Mouse (Mus musculus) hindbrain, postnatal 0 days (tissue): ENCODE data around the gene Nfic. TPM values are rescaled to one million over a fixed set of nuclear protein-coding genes. Genes with fewer than 3 reads are reported as not detected.
A peak's percentile ranks its signal among the peaks of the same experiment; 100 is the strongest.

Experiments used
- ATAC-seq: fragments of 200-750 bp; cut with Nextera tagmentation; 2 replicates; pipeline ENCODE4 v1.8.0; 2017; ENCODE audit warnings: mild to moderate bottlenecking, moderate TSS enrichment, moderate library complexity
- DNase-seq: peaks from one replicate; pipeline ENCODE4 v3.0.0-alpha.2; 2015; ENCODE audit warnings: low spot score
- H3K27ac ChIP-seq: fragments of 300-500 bp; sonication (generic); 2 replicates; pipeline ENCODE4 v1.5.1; 2014; ENCODE audit warnings: mild to moderate bottlenecking
- H3K27me3 ChIP-seq: fragments of 300-500 bp; sonication (generic); 2 replicates; pipeline ENCODE4 v1.6.1; 2014; ENCODE audit warnings: low read length, mixed read lengths; ENCODE audit not compliant: insufficient read depth
- H3K36me3 ChIP-seq: fragments of 300-500 bp; sonication (generic); 2 replicates; pipeline ENCODE4 v1.6.1; 2014; ENCODE audit warnings: low read length, mixed read lengths; ENCODE audit not compliant: insufficient read depth
- H3K4me1 ChIP-seq: fragments of 300-500 bp; sonication (generic); 2 replicates; pipeline ENCODE4 v1.6.1; 2014; ENCODE audit warnings: antibody characterized with exemption, low read length, mixed read lengths; ENCODE audit not compliant: insufficient read depth
- H3K4me2 ChIP-seq: fragments of 300-500 bp; sonication (generic); 2 replicates; pipeline ENCODE4 v1.6.1; 2014; ENCODE audit warnings: low read depth, mild to moderate bottlenecking, low read length, moderate library complexity, mixed read lengths
- H3K4me3 ChIP-seq: fragments of 300-500 bp; sonication (generic); 2 replicates; pipeline ENCODE4 v1.5.1; 2014; ENCODE audit warnings: low read length
- H3K9ac ChIP-seq: fragments of 300-500 bp; sonication (generic); replicated peaks from 2 replicates; pipeline ENCODE4 v1.6.1; 2014; ENCODE audit warnings: mild to moderate bottlenecking, low read length, moderate library complexity, mixed read lengths
- H3K9me3 ChIP-seq: fragments of 300-500 bp; sonication (generic); 2 replicates; pipeline ENCODE4 v1.6.1; 2016; ENCODE audit warnings: low read length, mixed read lengths
- CTCF ChIP-seq: IDR thresholded peaks from 2 replicates; pipeline ENCODE4 v1.5.1; 2016; ENCODE audit warnings: antibody characterized with exemption, control low read depth, low read depth
- WGBS: fragments of 180-500 bp; shearing (Covaris S2); extraction: QIAGEN DNeasy Blood & Tissue Kit; methylation state at CpG from one replicate; pipeline ENCODE4 v1.1.7; 2014; 5-methylcytosine and 5-hydroxymethylcytosine counted together
- polyA plus RNA-seq: library from polyadenylated mRNA; unstranded; fragments of >200 nt; fragmentation: Nextera tagmentation; extraction: Ambion mirVana; gene quantifications from 2 replicates; pipeline ENCODE4 v1.2.1, GENCODE M21; 2015
- total RNA-seq: library from RNA; depleted of rRNA; stranded (reverse); fragments of >200 nt; gene quantifications from 2 replicates; pipeline ENCODE4 v1.2.3, GENCODE M21; 2014

The Nfic gene
- total and polyA plus RNA-seq, 2 experiments from 2014 or later = 26.5 to 33.8 TPM

DNA sequence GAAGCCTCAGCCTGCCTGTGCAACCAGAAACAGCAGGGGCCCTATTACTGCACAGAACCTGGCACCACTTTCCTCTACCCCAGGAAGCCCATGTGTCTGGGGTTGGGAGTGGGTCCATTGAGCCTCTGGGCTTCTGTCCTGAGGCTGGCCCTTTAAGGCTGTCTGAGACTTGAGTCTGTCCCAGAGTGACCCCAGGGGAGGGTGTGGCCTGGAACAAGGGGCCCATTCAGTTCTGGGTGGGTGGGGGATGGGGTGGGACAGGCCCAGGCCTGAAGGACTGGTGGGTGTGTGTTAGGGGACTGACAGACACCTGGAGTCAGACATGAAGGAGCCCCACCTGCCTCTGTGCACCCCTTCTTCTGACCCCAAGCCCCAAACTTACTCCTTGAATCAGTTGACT is 40.8 kb downstream of the Nfic start:
- Histone ChIP-seq H3K9ac (no peak overlapping the region), H3K27ac (peak overlapping the region; percentile 71; the same call in 1 of the 2 replicates), H3K4me2 (no peak overlapping the region), H3K9me3 (no peaks in the 10 kb centered on the region), H3K27me3 (no peaks in the 10 kb centered on the region), H3K4me1 (peaks cover 36% of the 10 kb centered on the region), H3K36me3 (no peaks in the 10 kb centered on the region), H3K4me3 (no peak overlapping the region)
- TF ChIP-seq CTCF = no peak
- DNase-seq (peak; percentile 54), ATAC-seq (no peak)

DNA sequence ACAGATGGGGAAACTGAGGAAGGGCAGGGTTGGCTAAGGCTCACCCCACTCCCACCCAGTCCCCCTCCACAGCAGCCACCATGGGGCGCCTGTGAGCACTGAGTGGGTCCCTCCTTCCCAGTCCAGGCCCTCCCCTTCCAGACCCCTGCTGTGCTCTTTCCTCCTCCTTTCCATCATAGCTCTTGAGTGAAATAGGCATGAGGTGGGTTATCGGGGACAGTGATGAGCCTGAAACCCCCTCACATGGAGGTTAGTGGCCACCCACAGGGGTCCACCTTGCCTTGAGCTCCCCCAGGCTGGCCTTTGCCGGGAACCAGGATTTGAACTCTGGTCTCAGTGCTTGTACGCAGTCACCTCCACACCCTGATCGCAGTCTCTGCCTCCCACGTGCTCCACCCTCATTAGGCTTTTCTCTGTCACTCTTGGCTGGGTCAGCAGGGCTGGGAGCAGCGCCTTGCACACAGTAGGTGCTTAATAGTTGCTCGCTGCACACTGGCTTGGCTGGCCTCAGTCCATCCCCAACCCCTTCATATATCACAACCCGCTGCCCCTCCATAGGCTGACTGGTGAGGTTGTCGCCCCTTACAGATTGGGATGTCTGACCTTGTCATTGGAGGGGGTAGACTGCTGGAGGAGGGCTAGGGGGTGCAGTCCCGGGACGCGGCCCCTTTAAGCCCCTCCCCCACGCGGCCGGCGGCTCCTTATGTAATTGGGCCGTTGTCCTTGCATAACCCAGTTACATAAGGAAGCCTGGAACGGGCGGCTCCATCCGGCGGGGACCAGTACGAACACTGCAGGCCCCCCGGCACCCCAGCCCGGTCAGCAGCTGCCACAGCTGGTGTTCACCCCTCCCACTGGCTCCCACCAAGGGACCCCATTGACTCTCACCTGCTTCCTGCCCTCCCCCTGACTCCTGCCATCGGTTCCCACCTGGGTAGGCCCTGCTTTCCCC is 41.8 kb downstream of the Nfic start:
- Histone ChIP-seq H3K4me2 (no peak overlapping the region), H3K4me1 (peaks cover 31% of the 10 kb centered on the region), H3K9ac (no peak overlapping the region), H3K4me3 (no peak overlapping the region), H3K27me3 (no peaks in the 10 kb centered on the region), H3K36me3 (no peaks in the 10 kb centered on the region), H3K27ac (peak overlapping the region; percentile 71; the same call in 1 of the 2 replicates), H3K9me3 (no peaks in the 10 kb centered on the region)
- WGBS = 29% methylated on average over 26 of the region's 26 CpGs
- no peak for ATAC-seq
- DNase-seq = peak; percentile 58
- no peak for TF ChIP-seq CTCF

- Histone ChIP-seq H3K4me2 (no peak overlapping the region), H3K27ac (peak overlapping the region; percentile 71), H3K4me1 (peaks cover 27% of the 10 kb centered on the region; the same call in 1 of the 2 replicates), H3K4me3 (no peak overlapping the region), H3K9me3 (no peaks in the 10 kb centered on the region), H3K36me3 (peaks cover 4% of the 10 kb centered on the region; the same call in 1 of the 2 replicates), H3K9ac (no peak overlapping the region), H3K27me3 (no peaks in the 10 kb centered on the region)
- whole genome bisulfite sequencing = 75% methylated on average over 16 of the region's 16 CpGs
- no peak for DNase-seq
- no peak for ATAC-seq
- TF ChIP-seq CTCF = no peak
Measured at GRCm38 (mm10) chr10:81412586-81413309, 42.7 kb downstream of the Nfic start.

DNA sequence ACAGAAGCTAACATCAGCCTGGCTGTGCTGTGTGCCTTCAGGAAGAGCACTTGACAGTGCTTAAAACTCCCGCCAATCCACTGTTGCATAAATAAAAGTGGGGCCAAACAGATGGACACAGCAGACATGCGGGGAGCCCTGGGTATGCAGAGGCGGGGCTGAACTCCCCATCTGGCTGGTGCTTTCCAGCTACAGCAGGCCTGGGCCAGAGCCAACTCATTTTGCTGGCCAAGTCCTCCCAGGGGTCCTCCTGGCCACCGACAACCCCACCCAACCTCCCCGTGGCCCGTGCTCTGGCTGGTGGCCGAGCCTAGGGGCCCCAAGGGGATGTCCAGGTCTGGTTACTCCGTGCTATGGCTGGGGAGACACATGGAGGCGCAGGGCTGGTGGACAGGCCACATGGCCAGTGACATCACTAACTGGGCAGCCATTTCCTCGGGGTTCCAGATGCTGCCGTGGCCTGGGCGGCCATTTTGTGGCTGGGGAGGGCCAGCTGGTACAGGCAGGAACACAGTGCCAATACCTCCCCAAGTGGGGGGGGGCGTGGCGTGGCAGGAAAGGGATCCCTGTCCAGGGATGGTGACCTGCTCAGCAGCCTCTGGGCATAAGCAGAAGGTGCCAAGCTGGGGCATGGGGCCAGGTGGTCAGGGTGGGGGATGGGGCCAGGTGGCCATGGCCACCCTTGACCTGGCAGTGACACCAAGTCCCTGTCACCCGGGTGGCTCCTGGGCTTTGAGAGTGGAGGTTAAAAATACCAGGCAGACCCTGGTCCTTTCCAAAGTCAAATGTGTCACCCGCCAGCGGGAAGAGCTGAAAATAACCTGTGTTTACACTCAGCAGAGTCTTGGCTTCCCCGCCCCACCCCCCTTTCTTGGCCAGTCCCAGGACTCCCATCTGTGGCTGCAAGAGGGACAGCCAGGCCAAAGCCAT is 43.7 kb downstream of the Nfic start:
- H3K27me3 ChIP-seq = no peaks in the 10 kb centered on the region
- peak; percentile 83 for DNase-seq
- H3K4me1 ChIP-seq = peaks cover 26% of the 10 kb centered on the region
- ATAC-seq = peak; percentile 60
- peaks cover 6% of the 10 kb centered on the region; the same call in 1 of the 2 replicates for H3K36me3 ChIP-seq
- no peak overlapping the region for H3K9ac ChIP-seq
- no peak for TF ChIP-seq CTCF
- H3K4me2 ChIP-seq = no peak overlapping the region
- 39% methylated on average over 18 of the region's 18 CpGs for WGBS
- H3K9me3 ChIP-seq = no peaks in the 10 kb centered on the region
- no peak overlapping the region for H3K4me3 ChIP-seq
- peak overlapping the region; percentile 71 for H3K27ac ChIP-seq

DNA sequence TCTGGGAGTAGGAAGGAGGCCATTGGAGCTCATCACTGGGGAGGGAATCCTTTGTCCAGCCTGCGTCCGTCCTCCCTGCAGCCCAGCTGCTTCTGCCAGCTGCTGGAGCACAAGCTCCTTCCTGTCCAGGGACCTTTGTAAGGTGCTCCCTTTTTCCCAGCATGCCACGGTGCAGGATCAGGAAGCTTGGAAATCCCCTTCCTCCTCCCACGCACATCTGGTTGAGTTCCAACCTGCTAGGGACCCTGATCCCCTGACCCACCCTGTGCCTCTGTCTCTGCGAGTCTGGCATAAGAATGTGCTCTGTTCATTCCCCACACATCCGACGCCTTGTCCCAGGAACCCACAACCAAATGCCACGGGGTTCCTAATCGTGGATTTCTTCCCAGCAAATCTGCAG is 44.5 kb downstream of the Nfic start:
- Histone ChIP-seq H3K4me3 (no peak overlapping the region), H3K27ac (peak overlapping the region; percentile 71), H3K9ac (no peak overlapping the region), H3K9me3 (no peaks in the 10 kb centered on the region), H3K4me2 (no peak overlapping the region), H3K36me3 (peaks cover 6% of the 10 kb centered on the region; the same call in 1 of the 2 replicates), H3K27me3 (no peaks in the 10 kb centered on the region), H3K4me1 (peaks cover 25% of the 10 kb centered on the region)
- no peak for TF ChIP-seq CTCF
- no peak for DNase-seq
- 49% methylated on average over 9 of the region's 9 CpGs for WGBS
- ATAC-seq = no peak

DNA sequence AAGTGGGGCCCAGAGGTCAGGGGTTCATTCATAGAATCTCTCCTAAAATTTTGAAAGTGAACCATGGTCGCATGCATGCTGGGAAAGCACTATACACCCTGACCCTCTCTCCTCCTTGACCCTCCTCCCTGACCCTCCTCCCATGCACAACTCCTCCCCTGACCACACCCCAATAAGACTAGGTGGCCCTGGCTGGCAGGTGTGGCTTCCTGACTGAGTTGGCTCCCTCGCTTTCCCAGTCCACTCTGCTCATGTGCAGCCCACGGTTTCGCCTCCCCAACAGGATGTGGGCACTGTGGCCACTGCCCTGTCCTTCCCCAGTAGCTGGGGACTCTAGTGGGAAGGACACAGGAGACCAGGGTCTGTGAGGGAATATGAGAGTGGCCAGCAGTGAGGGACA is 45.1 kb downstream of the Nfic start:
- Histone ChIP-seq H3K9ac (no peak overlapping the region), H3K4me3 (no peak overlapping the region), H3K27me3 (no peaks in the 10 kb centered on the region), H3K9me3 (no peaks in the 10 kb centered on the region), H3K4me1 (peaks cover 25% of the 10 kb centered on the region), H3K4me2 (no peak overlapping the region), H3K36me3 (peaks cover 10% of the 10 kb centered on the region), H3K27ac (0 out of 2 replicates have a peak overlapping the region, but pooled peaks have one; percentile 71)
- WGBS = 74% methylated on average over 4 of the region's 4 CpGs
- no peak for ATAC-seq
- DNase-seq = no peak
- no peak for TF ChIP-seq CTCF
